Mouse (Mus musculus) retina, embryonic 14.5 days (tissue): Measurements from ENCODE around the gene Cdrt4.

Experiments
- DNase-seq: peaks from one replicate; pipeline ENCODE4 v3.0.0-alpha.2; 2015; ENCODE audit warnings: low spot score

Gene Cdrt4

DNA sequence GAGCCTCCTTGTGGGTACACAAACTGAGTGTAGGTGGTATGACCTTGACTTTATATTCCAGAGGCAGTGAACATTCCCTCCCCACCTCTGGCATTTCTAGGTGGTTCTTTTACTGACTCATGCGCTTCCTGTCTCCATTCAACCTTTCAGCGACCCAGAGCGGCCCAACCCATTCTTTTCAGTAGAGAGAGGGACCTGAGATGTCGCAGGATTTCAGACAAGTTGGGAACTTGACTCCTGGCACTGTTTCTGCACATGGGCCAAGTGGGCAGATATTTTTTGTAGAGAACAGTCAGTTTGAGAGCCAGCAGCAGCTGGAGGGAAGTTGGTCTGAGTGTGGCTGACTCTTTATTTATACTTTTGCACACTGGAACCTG, 45.5 kb downstream of the Cdrt4 start:
- DNase-seq, result no peak

DNA sequence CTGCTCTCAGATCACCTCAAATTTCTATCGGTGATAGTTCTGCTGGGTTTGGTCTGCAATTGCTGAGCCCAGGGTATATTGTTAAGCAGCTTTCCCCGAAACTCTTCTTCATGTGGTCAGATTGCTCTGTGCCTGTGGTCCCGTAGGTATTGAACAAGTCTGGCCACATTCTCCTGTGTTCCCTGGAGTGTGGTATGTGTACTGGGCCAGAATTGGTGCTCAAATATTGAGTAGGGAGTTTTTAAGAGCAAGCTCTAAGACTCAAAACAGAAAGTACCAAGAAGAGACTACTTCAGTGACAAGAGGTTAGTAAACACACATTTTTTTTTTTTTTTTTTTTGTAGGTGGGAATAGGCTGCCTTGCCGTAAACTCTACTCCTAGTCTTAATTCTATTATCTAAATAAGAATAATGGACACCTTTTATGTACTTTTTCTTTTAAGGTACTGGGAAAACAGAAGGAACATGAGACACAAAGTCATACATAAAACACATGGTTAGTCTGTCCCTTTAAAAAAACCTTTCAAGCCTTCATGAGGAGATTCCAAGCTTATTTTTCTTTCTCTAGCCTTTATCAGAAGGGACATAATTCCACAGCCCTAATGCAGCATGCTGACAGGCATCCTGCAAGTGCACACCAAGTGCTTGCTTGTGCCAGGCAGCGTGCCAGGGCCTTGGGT, 46.2 kb downstream of the Cdrt4 start:
- no peak for DNase-seq

DNA sequence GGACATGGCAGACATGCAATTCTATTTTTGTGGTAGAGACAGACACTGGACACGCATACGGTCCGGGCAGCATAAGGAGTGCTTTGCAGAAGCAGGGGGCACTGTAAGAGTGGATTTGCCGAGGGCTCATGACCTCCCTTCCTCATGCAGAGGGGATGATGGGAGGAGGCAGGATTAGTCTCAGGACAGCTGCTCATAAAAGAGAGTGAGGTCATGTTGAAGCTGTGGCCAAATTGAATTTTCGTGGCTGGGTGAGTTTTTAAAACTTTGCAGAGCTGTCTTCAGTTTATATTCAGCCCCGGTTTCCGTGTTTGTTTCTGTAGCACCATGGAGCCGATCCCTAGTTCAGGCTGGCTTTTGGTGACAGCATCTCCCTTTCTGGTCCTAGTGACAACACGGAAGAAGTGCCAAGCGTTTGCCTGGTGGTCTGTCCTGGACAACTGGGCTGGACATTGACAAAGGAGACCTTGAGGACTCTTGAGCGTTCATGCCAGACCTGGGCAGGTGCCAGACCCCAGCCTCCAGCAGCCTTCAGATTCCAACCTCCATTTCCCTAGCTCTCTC, 46.8 kb downstream of the Cdrt4 start:
- peak; percentile 26 for DNase-seq

DNA sequence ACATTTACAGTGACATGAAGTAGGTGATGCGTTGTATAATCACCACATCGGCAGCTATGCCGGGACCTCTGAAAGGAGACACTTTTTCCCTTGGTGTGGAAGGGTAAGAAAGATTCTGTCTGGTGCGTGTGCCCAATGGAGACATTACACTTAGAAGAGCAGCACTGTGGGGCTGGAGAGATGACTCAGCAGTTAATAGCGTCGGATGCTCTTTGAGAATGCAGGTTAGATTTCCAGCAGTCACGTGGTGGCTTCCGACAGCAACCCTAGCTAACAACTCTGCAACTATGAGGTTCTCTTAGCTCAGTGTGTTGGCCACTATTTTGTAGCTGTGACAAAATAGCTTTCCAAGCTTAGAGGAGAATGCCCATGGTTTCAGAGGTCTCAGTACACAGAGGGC, 49.1 kb downstream of the Cdrt4 start:
- DNase-seq, result no peak

DNA sequence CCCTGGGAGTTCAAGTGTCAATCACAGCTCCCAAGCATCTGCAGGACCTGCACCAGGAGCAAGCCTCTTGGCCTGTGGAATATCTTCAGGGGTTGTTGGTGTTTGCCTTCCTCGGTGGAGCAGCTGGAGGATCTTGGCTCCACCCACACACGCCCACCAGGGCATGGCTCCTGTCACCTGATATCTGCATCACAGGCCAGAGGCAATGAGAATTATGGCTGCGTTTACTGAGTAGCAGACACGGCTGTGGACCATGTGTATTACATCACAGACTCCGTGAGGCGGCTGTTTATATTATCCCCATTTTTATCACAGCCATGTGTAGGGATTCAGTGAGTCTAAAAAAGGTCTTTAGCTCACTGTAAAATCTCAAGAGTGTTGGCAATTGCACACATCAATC, 53.6 kb downstream of the Cdrt4 start:
- DNase-seq, result no peak

DNA sequence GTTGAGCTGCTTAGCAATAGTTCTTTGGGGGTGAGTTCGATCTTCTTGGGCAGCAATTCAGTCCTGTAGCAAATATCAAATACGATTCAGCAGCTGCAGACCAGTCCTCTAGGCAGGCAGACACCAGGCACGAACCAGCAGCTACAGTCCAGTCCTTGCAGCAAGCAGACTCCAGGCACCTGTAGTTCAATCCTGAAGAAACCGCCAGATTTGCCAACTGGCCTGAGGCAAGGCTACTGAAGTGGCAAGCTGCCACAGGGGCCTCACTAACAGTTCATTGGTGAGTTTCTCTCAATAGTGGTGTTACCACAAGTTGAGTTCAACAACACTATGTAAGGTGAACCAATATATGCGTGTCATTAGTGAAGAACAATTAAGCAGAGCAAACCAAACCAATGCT, 56.4 kb downstream of the Cdrt4 start:
- DNase-seq, result no peak

DNA sequence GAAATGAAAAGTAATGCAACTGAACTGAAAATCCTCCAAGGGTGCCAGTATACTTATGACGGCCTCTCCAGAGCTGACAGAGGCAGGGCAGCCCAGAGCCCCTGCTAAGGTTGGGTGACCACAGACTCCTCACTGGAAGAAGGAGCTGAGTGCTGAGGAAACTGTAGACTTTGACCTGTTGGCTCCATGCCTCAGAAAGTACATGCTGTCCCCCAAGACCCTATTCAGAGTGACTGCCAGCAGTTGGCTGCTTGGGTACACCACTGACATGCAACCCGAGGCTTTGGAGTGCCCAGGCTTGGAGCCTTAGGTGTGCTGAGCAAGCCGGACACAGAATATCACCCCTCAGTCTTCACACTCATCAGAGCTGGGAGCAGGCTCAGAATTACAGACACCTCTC, 57.0 kb downstream of the Cdrt4 start:
- DNase-seq, result no peak

DNA sequence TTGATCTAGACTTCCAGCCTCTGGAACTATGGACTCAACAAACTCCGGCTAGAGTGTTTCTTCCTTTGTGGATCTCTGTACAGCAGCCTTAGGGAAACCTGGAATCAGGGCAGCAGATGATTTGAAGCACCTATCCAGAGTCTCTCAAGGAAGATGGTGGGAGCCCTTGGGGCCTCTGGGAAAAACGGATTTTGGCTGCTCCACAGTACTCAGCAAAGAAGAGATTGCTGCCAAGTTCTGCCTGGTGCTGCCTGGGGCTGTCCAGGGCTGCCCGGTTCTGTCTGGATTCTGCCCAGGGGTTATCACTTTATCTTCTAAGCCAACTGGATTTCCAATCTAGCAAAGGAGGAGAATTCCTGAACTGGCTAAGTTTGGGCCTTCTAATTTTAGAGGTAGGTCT, 58.8 kb downstream of the Cdrt4 start:
- no peak for DNase-seq

DNA sequence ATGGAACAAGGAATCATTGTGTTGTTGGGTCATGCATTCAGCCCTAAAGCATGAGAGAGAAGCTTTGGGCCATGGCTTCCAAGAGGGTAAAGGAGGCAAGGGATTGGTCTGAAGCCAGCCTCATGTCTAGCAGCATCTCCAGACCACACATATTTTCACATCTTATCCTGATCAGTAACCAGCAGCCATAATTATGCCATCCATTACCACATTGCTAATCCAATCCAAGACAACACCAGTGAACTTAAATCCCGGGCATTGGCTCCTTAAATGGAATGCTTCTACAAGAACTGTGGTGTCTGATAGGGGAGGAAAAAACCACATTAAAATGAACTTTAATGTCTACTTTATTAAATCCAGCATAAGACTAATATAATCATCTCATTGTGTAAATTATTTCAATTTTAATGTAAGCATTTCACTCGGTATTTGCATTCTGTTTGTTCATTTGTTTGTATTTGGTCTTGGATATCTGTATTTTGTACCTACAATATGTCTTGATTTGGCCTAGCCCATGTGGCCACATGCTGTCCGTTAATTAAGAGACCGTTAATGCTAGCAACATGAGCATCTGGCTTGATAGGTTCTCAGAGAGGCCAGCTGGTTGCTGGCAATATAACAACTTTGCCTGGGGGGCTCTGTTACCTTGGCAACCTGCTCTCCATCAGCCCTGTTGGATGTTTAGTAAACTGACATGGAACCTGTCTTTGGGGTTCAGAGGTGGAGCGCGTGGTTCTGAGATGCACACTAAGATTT, 66.5 kb downstream of the Cdrt4 start:
- peak; percentile 62 for DNase-seq

DNA sequence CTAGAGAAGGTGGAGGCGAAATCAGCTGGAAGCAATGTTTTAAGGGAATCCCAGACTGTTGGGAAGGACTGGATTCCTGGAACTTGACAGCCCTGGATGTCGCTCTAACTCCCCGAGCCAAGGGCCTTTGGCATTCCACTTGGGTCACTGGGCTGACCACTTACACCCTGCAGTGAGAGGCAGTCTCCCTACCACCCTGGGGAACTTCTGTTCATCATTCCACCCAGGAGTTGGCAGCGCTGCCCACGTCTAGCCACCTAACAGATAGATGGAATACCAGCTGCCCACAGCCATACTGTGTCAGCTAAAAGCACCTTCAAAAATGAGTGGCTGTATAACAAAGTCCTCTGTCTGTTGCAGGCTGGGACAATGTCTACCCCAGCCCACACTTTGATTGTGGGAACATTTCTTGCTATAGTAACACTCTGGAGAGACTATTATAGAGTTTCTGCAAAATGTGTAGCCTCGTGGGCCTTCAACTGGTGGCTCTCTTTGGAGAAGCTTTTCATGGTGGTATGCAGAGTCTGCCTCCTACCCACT, 67.2 kb downstream of the Cdrt4 start:
- no peak for DNase-seq

DNA sequence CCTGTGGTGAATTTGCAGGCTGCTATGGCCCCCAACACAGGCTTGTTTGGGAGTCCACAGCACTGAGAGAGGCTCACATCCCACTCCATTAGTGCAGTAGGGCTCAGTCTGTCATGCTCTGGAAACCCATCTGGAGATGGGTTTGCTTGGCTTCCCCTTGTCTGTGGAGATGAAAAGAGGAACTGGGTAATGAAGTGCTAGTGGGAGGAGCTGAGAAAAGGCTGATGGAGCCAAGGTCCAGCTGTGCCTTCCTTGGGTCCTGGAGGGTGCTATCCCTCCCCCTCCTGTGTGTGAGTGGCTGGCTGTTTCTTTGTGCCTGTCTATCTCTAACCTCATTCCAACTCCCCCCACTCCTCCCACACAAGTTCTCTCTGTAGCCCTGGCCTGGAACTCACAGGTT, 69.6 kb downstream of the Cdrt4 start:
- no peak for DNase-seq

DNA sequence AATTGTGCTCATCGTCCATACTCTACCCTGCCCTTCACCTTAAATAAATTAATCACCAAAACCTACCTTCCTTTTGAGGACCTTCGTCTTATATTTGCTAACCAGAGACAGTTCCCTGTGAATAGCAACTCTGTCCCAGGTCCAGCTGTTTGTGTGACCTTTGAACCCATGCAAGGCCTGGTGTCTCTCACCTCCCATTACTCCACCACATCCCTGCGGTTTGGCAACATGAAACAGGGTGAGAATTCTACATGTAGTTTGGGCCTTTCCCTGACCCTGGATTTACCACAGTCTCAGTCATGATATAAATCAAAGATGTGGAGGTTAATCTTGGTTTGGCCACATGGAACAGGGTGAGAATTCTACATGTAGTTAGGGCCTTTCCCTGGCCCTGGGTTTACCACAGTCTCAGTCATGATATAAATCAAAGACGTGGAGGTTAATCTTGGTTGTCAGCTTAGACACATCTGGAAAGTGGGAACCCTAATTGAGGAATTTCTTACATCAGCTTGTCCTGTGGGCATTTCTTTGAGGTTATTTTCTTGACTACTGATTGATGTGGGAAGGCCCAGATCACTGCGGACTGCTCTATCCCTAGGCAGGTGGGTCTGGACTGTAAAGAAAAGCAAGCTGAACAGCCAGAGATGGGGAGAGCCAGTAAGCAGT, 70.3 kb downstream of the Cdrt4 start:
- no peak for DNase-seq

DNA sequence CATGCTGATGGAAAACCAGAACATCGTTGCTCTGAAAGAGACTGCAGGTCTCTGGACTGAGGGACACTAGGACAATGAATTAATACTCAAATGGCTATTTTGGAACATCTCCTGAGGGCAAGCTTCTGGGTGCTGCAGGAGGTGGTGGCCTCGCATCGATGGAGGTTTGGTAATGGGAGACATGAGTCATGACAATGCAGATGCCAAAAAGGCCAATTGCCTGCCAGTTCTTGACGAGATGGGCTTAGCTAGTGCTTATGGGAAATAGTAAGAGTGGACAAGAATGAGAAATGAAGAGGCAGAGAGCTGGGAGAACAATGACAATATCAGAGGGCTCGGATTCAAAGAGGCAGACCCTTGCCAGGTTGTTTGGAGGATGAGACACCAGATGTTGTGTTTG, 72.5 kb downstream of the Cdrt4 start:
- no peak for DNase-seq

DNA sequence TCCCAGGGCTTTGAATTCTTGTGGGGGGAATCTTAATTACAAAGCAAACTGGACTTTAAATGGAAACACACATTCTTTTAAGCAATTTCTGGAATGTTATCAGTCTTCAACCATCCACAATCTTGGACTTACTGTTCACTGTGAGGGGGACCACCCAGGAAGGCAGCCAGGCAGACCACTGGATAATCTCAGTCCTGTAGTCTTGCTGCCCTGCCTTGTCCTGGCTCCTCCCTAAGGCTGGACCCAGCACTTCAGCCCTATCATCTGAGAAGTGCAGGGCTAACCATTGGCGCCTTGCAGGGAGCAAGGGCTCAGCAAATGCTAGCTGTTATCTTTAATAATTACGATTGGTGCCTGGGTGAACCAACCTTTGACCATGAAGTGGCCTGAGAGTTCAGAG, 73.1 kb downstream of the Cdrt4 start:
- no peak for DNase-seq

DNA sequence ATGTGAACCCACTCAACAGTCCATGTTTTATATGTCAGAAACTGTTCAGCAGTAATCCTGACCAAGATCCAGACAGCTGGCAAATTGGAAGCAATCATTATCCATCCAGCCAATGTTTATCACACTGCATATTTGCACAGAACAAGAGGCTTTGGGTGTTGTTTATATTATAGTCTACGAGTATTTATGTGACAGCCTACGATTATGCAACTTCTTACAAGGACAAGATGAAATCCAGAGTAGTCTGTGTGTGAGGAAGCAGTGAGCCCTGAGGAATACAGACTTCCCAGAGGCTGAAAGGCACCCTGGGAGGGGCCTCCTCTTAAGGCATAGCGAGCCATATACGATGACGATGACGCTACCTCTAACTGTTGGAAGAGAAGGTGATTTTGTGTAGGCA, 74.5 kb downstream of the Cdrt4 start:
- no peak for DNase-seq

DNA sequence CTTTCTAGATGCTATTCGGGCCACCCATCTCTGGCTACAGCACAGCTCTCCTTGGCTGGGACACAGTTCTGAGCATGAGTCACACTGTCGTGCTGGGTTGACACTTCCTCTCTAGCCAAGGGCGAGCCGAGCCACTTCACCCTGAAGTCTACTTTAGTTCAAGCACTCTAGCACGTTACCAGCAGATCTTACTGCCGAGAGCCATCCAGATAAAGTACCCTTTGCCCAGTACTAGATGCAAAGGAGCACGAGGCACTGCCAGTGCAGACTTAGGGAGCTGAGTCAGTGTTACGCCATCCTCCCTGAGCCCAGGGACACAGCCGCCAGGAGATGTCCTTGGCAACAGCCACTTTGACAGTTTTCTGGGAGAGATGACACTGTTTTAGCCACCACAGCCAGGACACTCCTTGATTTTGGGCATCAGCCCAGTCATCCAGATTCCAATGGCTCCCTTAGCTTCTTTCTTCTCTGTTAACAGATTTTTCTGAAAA, 75.7 kb downstream of the Cdrt4 start:
- no peak for DNase-seq

DNA sequence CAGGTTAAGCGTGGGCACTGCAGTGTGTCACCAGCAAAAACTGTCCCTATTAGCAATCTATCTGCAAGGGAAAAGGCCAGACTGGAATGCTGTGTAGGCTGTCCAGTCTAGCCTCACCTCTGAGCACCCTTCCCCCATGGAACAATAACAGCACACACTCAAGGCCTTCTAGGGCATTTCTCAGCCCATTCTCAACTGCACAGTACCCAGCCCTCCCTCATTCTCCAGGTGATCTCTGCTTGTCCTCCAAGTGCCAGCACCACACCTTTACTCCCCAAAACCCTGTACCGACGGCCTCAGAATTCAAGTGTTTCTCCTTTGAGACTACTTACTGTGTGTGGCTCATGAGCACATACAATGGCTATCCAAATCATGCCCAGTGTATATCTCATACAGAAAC, 77.1 kb downstream of the Cdrt4 start:
- DNase-seq, result no peak

DNA sequence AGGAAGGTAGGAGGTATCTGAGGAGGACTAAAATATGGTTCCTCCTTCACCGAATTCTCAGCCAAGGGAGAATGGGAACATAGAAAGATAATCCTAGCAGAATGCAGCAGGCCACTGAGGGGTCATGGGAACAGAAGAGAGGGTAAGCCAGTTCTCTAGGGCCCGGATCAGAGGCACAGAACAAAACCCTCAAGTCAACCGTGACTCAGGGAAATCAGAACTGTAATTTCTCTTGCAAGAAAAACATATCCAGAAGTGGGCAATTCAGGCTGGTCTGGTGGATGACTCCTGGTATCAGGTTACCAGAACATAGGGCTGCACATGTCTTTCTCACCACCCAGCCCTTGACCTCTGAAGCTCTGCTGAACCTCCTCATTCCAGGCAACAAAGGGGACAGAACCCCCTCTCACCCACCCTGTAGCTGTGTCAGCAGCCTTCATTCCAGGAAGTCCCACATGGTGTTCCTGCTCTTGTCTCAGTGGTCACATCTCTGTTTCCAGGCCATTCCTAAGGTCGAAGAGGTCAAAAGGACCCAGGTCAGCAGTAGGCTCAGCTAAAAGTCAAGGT, 78.2 kb downstream of the Cdrt4 start:
- DNase-seq, result no peak

DNA sequence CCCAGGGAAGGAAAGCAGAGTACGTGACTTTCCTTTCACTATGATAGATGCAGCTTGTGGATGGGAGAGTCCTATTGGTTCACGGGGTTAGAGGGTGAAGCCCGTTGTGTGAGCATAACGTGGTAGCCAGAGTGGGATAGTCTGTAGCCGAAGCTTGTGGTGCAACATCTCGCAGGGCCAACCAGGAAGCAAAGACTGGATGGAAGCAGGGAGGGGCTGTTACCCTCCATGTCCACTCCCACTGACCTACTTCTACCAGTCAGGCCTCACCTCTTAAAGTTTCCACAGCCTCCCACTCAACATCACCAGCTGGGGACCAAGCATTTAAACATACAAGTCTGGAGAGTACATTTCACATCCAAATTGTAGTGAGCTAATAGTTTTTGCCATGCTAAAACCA, 78.7 kb downstream of the Cdrt4 start:
- DNase-seq, result no peak

DNA sequence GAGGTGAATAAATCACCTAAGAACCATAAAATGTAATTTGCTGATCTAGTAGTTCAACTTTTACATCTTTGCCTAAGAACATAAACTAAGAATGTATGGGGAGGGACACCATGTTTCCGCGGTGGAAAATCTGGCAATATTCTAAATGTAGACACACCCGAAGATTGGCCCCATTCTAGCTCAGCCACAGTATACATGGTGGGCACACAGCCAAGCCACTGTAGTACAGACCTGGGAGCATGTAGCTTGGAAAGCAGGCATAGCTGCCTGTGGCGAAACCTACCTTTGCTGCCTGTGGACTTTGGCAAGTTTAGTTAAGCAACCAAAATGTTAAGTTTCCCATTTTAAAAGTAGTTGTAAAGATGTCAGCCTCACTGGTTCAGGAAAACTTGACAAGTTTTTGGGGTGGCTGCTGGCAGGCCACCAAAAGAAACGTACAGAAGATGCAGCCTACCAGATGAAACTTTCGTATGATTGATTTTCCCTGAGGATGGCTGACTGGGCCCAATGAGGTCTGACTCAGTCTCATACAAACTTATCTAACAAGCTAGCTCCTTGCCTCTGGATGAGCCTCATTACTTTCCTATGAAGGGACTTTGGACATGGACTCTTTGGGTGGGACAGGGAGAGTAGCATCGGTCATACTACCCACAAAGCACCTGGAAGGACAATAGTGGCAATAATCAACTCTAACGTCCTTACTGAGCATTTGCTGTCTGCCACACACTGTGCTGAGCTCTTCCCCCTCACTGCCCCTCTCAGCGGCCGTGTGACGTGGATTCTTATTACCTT, 84.6 kb downstream of the Cdrt4 start:
- no peak for DNase-seq

DNA sequence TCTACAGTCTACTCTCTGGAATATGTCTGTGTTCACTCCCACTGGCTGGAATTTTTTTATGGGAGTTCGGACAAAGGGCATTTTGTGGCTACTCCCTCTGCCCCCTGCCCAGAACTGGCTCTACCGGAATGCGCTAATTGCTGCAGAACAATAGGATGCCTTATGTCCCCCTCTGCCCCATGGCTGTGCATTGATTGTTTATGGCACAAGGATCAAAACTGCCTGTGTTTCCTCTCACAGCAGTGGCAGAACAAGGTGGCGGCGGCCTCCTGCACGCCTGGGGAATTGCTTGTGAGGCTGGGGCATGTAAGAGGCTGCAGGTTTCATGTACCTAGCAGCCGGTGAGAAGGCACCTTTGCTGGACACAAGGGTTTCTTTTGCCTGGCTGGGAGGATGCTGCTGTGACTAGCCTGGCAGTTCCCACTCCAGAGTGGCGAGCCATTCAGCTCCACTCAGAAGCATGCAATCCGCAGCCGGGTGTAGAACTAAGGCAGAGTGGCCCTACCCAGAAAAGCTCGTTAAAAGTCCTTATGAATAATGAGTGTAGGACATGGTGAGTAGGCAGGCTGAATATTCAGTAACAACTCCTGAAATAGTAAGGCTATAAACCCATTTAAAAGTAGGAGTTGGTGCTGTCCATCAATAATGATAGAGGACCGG, 89.1 kb downstream of the Cdrt4 start:
- peak; percentile 84 for DNase-seq
